Mouse (Mus musculus) C2C12 (cell line): ENCODE data around the gene Snx29.

Experiments used
- CTCF ChIP-seq: IDR thresholded peaks from one replicate; pipeline ENCODE4 v1.5.1; 2011; ENCODE audit not compliant: control insufficient read depth, insufficient read depth, insufficient read length
- USF1 ChIP-seq: IDR thresholded peaks from one replicate; pipeline ENCODE4 v1.6.1; 2011; ENCODE audit warnings: low read depth, mild to moderate bottlenecking, control low read depth, moderate library complexity

DNA sequence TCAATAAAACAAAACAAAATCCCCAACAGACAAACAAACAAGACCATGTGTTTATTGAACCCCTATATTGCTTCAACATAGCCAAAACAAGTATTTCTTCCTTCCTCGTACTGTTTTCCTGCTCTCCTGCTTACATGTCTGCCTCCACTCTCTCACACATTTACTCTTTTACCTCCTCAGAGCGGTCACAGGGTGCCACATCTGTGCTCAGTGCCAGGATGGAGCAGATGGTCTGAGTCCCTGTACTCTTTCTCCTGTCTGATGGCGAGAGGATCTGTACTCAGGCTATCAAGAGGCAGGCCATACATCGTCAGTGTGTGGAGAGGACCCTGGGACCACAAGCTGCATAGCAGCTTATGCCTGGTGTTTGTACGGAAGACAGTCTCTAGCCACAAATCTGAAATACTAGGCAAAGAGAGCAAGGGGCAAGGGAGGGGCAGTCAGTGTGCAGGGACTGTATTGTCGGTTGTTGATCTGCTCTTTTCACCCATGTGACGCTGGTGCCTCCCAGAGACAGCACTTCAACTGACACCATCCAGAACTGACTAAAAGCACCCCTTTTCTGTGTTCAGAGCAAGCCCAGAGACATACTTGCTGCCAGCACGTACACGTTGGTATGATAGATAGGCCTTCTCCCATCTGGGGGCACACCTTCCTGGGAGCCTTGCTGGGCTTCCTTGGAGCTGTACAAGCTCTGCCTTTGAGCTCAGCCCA lies 368.9 kb downstream of the Snx29 start:
- no peak for TF ChIP-seq CTCF
- TF ChIP-seq USF1: no peak
